Mouse (Mus musculus) mouse embryonic stem cell (cell line): ENCODE measurements around the gene Kcnq1.

Experiments
- in situ Hi-C, 2 experiments: fragments of 300-500 bp; cut with MboI; formaldehyde crosslinking; loops; 1 replicate in 1 of 2; 3 replicates in 1 of 2; pipeline ENCODE4 v1.14.3; 2019 to 2020; ENCODE audit warnings: low sequenced_read_pairs in 2 of 2, low pct_unique_long_range_greater_than_20kb in 1 of 2, mixed read lengths in 1 of 2; ENCODE audit not compliant: unreplicated experiment in 1 of 2

Gene Kcnq1

DNA sequence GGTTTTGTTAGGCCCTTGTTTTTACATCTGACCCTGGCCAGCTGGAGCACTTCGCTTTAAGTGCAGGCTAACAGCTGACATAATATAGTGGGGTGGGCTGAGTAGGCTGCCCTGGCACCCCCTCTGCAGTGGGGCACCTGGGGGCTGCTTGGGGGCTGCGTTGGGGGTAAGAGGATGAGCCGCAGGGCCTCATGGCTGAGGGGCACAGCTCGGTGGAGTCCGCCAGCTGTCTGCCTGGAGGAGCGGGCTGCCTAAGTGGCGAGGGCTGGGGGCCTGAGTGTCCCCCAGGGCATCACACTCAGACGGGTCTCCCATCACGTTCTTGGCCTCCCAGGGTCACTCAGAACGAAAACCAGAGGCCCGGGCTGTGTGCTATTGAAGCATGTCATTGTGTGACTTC is 53.3 kb downstream of the Kcnq1 start:
- in situ Hi-C loops = loop anchor here (5.0 to 25.0 kb wide), 2 partner anchors 308 to 603 kb away; partner anchors contain the start of genes Mrgprg (in 1 of the 2) and Osbpl5 (in 1 of the 2)

DNA sequence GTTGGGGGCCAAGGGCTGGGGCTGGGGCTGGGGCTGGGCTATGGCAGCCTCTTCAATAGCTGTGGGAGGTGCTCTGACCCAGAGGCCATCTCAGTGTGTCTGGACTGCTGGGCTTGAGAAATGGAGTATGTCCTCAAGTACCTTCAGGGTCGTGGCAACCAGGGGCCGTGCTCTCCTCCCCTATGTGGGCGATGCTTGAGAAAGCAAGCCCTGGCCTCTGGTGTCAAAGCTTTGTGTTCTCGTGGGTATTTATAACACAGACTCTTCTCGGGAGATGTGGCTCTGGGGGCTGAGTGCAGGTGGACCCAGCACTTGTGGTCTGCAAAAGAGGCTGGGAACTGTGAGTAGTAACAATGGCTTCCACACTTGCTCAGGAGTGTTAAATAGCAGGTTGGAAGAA is 53.9 kb downstream of the Kcnq1 start:
- in situ Hi-C loops = loop anchor here in 1 of 2 experiments (25.0 kb wide), 1 partner anchor 602 kb away; the partner anchor contains the start of genes Mrgprg and Osbpl5

DNA sequence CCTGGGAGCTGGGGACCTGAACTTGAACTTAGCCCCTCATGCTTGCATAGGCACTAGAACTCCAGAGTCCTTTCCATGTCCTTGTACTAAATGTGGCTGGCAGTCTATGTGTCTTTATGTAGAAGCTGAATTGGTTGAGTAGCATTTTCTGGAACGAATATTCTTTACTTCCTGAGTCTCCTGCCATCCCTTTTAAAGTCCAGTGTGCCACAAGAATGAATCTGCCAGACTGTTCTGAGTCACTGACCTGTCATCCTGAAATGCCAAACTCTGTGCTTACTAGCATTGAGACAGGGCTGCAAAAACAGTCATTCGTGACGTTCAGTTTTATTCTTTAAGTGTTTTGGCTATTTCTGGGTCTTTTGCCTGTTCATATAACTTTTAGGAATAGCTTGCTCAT is 55.9 kb downstream of the Kcnq1 start:
- in situ Hi-C loops = loop anchor here in 1 of 2 experiments (25.0 kb wide), 1 partner anchor 600 kb away; the partner anchor contains the start of genes Mrgprg and Osbpl5

DNA sequence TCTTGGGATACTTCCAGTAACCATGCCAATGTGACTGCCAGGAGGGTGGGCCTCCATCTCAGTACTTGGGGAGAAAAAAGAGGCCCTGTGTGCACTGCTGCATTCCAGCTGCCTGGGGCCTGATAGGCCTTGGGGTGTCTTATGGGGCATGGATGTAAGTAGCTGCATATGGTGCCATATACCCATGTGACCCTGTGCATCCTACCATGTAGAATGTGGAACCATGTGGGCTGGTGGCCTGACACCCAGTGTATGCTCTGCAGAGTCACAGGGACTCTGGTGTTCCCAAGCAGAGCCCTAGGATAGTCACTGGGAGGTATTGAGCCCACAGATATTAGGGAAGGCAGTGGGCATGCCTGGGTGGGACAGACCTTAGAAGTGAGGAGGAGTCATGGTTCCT is 57.9 kb downstream of the Kcnq1 start:
- in situ Hi-C loops = loop anchor here in 1 of 2 experiments (25.0 kb wide), 1 partner anchor 598 kb away; the partner anchor contains the start of genes Mrgprg and Osbpl5

DNA sequence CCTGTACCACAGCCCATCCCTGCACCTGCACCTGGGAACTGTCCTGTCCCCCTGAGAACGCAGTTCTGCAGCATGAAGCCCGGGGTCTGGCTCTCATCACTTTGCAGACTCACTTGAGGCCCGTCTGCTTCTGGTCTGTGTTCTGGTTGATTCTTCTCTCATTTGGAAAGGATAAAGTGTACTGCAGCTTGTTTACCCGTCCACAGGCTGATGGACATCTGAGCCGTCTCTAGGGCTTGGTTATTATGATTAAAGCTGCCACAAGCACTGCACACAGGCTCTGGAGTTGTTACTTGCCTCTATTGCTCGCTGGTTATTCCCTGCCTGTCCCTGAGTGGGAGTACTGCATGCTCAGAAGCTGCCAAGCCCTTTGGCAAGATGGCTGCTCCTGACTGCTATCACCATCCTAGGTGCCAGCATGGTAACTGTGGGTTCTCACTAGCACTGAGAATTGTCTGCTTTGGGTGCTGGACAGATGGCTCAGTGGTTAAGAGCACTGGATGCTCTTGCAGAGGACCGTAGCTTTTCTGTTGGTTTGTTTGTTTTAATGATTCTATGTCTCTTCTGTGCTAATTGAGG is 59.6 kb downstream of the Kcnq1 start:
- in situ Hi-C loops = loop anchor here in 1 of 2 experiments (25.0 kb wide), 1 partner anchor 597 kb away; the partner anchor contains the start of genes Mrgprg and Osbpl5

GRCm38 (mm10) chr7:143167275-143167674 is 61.1 kb downstream of the Kcnq1 start:
- in situ Hi-C loops = loop anchor here in 1 of 2 experiments (25.0 kb wide), 1 partner anchor 595 kb away; the partner anchor contains the start of genes Mrgprg and Osbpl5

- in situ Hi-C loops = loop anchor here in 1 of 2 experiments (25.0 kb wide), 1 partner anchor 593 kb away; the partner anchor contains the start of genes Mrgprg and Osbpl5
These were observed 63.2 kb downstream of the Kcnq1 start for GRCm38 (mm10) chr7:143169371-143169770.

DNA sequence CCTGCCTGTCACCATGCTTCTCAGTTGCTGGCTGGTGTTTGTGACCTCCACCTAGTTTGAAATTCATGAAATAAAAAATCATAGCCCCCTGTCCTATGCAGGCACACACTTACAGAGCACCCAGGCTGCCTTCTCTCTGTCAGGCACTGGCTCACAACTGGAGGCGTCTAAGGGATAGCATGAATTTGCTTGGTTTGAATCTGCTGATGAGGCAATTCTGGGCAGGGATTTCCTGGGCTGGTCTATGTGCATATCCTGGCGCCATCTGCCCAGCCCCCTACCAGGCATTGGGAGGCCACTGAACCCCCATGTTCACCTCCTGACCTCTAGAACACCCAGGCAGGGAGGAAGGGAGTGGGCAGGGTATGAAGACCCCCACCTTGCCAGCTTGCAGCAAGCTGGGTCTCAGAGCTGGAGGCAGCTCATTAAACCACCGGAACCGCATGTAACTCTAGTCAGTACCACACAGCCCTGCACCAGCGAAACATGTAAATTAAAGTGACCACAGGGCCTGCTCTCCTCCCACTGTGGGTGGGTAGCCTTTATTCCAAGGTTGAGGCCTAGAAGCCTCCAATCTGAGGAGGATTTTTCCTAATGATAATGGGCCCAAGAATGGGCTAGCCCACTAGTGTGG is 66.9 kb downstream of the Kcnq1 start:
- in situ Hi-C loops = loop anchor here in 1 of 2 experiments (25.0 kb wide), 1 partner anchor 589 kb away; the partner anchor contains the start of genes Mrgprg and Osbpl5

- in situ Hi-C loops = loop anchor here in 1 of 2 experiments (25.0 kb wide), 1 partner anchor 588 kb away; the partner anchor contains the start of genes Mrgprg and Osbpl5
These were observed 68.5 kb downstream of the Kcnq1 start for GRCm38 (mm10) chr7:143174633-143175032.

- in situ Hi-C loops = no loop called here
These were observed 72.7 kb downstream of the Kcnq1 start for GRCm38 (mm10) chr7:143178831-143179230.

DNA sequence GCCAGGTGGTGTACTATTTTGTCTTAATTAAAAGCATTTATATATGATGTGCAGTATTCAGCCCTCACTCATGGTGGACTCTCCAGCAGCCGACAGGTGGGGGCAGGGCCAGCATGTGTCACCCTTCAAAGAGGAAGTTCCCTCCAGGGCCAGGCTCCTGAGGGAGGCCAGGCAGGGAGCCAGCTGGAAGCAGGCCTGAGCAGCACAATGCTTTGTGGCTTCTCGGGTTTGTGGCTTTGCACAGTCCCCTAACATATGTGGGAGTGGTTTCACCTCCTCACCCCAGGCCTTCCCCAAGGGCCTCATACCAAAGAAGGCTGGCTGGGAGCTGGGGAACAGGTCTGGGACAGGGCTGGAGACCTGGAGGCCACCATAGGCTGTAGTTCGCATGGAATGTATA is 74.6 kb downstream of the Kcnq1 start:
- in situ Hi-C loops = no loop called here

- in situ Hi-C loops = no loop called here
These were observed 75.1 kb downstream of the Kcnq1 start for GRCm38 (mm10) chr7:143181311-143181710.

DNA sequence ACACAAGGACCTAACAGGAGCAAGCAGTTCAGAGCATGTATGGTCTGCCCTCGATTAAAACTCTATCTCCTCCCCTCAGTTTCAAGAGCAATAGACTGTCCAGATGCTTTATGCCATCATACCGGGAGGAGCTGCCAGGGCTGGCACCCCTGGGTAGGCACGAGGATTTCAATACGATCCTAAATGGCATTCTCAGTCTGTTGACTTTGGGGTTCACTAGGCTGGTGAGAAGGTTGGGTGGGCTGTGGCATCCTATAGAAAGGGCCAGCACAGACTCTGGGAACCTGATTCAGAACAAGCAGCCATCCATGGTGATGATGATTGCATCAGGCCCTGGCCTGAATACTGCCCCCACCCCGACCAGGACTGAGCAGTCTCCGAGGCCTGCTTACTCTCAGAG is 79.3 kb downstream of the Kcnq1 start:
- in situ Hi-C loops = no loop called here

DNA sequence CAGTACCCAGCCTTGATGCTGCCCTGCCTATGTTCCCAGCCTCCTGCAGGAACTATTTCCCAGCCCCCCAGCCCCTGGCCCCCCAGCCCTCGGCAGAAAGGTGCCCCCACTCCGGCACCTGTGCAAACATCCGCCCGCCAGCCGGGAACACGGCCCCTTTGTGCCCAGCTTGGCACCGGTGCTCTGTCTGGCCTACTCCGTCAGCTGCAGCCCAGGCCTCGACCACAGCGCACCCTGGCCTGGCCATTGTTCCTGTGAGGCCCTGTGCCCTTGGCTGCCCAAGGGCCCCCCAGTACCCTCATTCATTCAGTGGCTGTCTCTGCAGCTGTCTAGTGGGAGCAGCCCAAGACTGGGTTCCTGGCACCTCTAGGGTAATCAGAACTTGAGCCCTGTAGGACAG is 80.2 kb downstream of the Kcnq1 start:
- in situ Hi-C loops = no loop called here

DNA sequence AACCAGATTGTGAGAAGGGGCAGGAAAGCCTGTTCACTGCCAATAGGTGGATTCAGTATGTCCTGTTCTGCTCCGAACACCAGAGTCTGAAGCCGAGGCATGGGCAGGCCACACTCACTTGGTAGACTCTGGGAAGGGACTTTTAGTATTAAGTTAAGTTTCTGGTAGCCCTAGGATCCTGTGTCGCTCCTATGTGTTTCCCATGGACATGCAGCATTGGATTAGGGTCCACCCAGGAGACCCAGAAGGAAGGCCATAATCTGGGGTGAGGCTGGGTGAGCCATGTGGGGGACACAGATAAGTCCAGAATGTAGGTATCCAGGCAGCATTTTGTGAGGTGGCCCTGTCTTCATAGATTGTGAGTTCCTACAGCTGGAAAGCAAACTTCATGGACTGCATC is 81.0 kb downstream of the Kcnq1 start:
- in situ Hi-C loops = no loop called here

DNA sequence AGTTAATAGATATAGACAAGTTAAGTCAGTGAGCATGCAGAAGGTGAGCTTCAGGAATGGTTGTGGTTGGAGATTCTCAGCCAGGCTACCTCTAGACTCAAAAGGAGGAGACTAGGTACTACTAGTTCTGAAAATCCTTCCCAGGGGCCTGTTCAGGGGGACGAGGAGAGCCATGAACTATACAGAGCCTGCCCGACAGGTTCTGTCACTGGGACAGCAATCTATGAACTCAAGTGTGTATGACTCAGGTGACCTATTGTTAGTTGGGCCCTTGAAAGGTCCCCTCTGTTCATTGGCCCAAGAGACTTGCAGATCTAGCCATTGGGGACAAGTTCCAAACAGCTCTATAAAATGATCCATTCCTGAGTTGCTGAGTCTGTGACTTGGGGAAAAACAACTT is 82.4 kb downstream of the Kcnq1 start:
- in situ Hi-C loops = no loop called here

DNA sequence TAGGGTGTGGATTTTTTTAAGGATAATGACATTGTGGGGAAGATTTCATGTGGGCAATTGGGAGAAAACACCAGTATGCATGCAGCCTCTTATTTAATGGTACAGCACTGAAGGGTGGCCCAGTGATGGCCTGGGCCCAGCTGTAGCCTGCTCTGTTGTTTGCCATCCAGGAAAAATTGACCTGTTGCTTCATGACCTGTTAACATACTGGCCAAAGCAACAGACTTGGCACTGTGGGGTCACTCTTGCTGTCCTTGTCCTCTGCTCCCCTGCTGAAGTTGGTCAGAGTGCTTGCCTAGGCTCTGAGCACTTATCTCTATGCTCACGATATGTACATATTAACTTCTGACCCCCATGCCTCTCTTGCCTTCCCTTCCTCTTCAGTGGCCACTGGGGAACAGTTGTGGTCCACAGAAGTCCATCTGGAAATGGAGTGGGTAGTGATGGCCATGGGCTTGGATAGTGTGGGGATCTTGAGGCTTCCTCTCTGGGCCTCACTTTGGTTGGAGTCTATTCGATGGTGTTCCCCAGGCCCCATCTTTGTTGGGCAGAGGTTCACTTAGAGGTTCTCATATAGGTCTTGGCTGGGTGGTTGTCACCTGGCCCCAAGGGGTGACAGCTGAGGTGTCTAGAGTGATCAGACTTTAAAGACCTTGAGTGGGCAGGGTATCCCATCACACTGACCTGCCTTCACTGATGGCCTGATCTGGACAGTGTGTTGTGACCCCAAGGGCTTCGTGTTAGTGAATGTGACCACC is 84.0 kb downstream of the Kcnq1 start:
- in situ Hi-C loops = no loop called here

DNA sequence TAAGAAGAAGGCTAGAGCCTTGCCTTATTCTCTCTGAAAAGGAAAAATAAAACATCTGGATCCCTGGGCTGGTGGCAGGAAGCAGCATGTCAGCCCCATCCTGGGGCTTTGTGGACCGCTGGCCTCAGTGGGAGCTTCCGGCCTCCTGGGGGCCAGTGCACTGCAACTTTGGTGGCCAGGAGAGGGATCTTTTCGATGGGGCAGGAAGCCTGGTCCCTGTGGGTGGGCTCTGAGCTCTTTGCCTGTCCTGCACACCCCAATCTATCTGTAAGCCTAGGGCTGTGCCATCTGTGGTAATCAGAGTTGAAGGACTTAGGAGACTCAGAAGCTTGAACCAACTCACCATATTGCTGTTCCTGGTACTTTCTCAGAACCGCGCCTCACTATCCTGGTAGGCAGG is 84.7 kb downstream of the Kcnq1 start:
- in situ Hi-C loops = no loop called here

GRCm38 (mm10) chr7:143192392-143192791 is 86.2 kb downstream of the Kcnq1 start:
- in situ Hi-C loops = no loop called here
